Mouse (Mus musculus): Measurements from ENCODE around the gene Nol10. TPM values are rescaled to one million over a fixed set of nuclear protein-coding genes. Genes with fewer than 3 reads are reported as not detected.

The Nol10 gene
- total RNA-seq (2023): 20.4 TPM

GRCm38 (mm10) chr12:17348048-17349036 lies at the start of gene Nol10:
Gene Nol10 (plus strand): TSS chr12:17348458.

DNA sequence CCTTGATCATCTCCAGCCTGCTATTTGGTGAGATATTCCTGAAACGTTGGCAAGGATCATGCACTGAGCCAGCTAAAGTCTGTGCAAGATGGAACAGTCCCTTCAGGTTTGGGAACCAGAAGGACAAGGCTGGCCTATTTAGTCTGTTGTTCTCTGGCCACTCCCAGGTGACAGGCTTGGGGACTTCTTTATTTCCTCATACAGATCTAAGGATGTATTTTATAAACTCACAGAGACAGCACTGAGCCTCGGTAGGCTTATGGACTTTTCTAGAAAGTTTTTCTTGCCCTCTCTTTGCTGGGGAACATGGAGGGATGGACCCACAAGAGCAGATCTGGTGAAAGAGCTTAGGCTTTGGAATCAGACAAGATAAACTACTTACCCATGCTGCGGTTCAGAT lies 19.0 kb upstream of the Nol10 start, which contains the start of gene Atp6v1c2:
Gene Atp6v1c2, minus strand, starts transcription at position 101 of the 400 bp plus-strand sequence.

Other genes with a start within 250 kb of the Nol10 start
- gene Kcnf1, start 171.6 kb upstream of the Nol10 start, total RNA-seq (2023): 0.35 TPM
- gene Pdia6, start 81.9 kb upstream of the Nol10 start, total RNA-seq (2023): 90.0 TPM
- not detected for gene Atp6v1c2, start 19.1 kb upstream of the Nol10 start, total RNA-seq (2023)
- 464 TPM for gene Odc1, start 196.3 kb downstream of the Nol10 start, total RNA-seq (2023)